Mouse (Mus musculus) midbrain, embryonic 12.5 days (tissue): ENCODE measurements around the gene Herpud1. TPM values are rescaled to one million over a fixed set of nuclear protein-coding genes. Genes with fewer than 3 reads are reported as not detected.
"Not testable (repeated sequence)": the region's sequence is repeated elsewhere in the genome, so short reads cannot be mapped to it uniquely, and the experiment has no call there.

ENCODE experiments used
- ATAC-seq: fragments of 200-750 bp; cut with Nextera tagmentation; 2 replicates; pipeline ENCODE4 v1.8.0; 2017; ENCODE audit warnings: low read depth, moderate TSS enrichment, moderate library complexity; ENCODE audit not compliant: low FRiP score
- H3K27ac ChIP-seq: fragments of 300-500 bp; sonication (generic); replicated peaks from 2 replicates; pipeline ENCODE4 v1.5.1; 2016; ENCODE audit warnings: mild to moderate bottlenecking
- H3K27me3 ChIP-seq: fragments of 300-500 bp; sonication (generic); 2 replicates; pipeline ENCODE4 v1.6.1; 2016; ENCODE audit warnings: mild to moderate bottlenecking
- H3K36me3 ChIP-seq: fragments of 300-500 bp; sonication (generic); 2 replicates; pipeline ENCODE4 v1.6.1; 2016
- H3K4me1 ChIP-seq: fragments of 300-500 bp; sonication (generic); 2 replicates; pipeline ENCODE4 v1.6.1; 2016
- H3K4me2 ChIP-seq: fragments of 300-500 bp; sonication (generic); replicated peaks from 2 replicates; pipeline ENCODE4 v1.6.1; 2016; ENCODE audit warnings: mild to moderate bottlenecking, moderate library complexity
- H3K4me3 ChIP-seq: fragments of 300-500 bp; sonication (generic); 2 replicates; pipeline ENCODE4 v1.5.1; 2016; ENCODE audit warnings: mild to moderate bottlenecking
- H3K9ac ChIP-seq: fragments of 300-500 bp; sonication (generic); replicated peaks from 2 replicates; pipeline ENCODE4 v1.6.1; 2016; ENCODE audit warnings: mild to moderate bottlenecking, moderate library complexity
- H3K9me3 ChIP-seq: fragments of 300-500 bp; sonication (generic); 2 replicates; pipeline ENCODE4 v1.6.1; 2016; ENCODE audit warnings: mild to moderate bottlenecking
- WGBS: fragments of 180-500 bp; shearing (Covaris S2); methylation state at CpG from one replicate; pipeline ENCODE4 v1.1.7; 2016; 5-methylcytosine and 5-hydroxymethylcytosine counted together
- polyA plus RNA-seq: library from polyadenylated mRNA; unstranded; fragments of >200 nt; fragmentation: Nextera tagmentation; extraction: Ambion mirVana; gene quantifications from 2 replicates; pipeline ENCODE4 v1.2.1, GENCODE M21; 2016

Herpud1 gene
- polyA plus RNA-seq, 1 experiment from 2014 or later, result 55.4 TPM

- Histone ChIP-seq H3K4me2 (no peak overlapping the region), H3K27me3 (no peaks in the 10 kb centered on the region)
- ATAC-seq, result no peak
Observed at GRCm38 (mm10) chr8:94392648-94393047, 6.4 kb downstream of the Herpud1 start.

GRCm38 (mm10) chr8:94395851-94396540 lies 9.8 kb downstream of the Herpud1 start:
- no peak overlapping the region for H3K4me2 ChIP-seq
- H3K4me3 ChIP-seq, result no peak overlapping the region
- no peak overlapping the region for H3K27ac ChIP-seq
- H3K36me3 ChIP-seq, result peaks cover 61% of the 10 kb centered on the region
- H3K4me1 ChIP-seq, result no peaks in the 10 kb centered on the region
- ATAC-seq, result no peak
- H3K9ac ChIP-seq, result no peak overlapping the region
- WGBS, result 85% methylated on average over 6 of the region's 6 CpGs
- H3K27me3 ChIP-seq, result no peaks in the 10 kb centered on the region
- no peaks in the 10 kb centered on the region for H3K9me3 ChIP-seq

More at GRCm38 (mm10) chr8:94392648-94393047, 6.4 kb downstream of the Herpud1 start:
- no peak overlapping the region for H3K4me3 ChIP-seq
- peaks cover 9% of the 10 kb centered on the region for H3K4me1 ChIP-seq
- H3K27ac ChIP-seq, result no peak overlapping the region
- H3K9ac ChIP-seq, result no peak overlapping the region
- peaks cover 80% of the 10 kb centered on the region for H3K36me3 ChIP-seq
- no peaks in the 10 kb centered on the region for H3K9me3 ChIP-seq
- WGBS, result 88% methylated on average over 6 of the region's 6 CpGs

DNA sequence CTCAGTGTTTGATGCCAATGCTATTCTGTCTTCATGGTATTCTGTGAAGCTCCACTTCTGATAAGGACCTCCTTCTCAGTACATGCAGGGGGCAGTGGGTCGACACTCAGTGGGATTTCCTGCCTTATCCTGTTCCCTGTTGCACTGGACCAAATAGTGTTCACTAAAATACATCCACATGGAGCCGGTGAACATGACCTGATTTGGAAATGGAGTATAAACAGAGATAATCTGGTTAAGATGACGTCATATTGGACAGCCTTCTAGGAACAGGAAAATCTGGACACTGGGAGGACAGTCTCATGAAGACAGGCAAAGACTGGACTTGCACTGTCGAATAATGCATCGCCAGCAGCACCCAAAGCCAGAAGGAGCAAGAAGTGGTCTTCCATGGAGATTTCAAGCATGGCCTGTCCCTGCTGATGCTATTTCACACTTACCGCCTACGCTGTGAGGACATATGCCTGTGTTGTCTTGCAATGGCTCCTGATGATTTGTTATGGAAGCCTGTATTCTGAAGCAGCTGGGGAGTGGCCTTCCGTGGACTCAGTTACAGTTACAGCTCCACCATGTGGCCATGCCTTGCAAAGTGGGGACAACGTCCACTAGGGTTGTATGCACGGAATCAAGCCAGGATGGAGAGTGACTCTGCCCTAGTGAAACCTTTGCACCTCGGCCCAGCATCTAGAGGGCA lies 10.9 kb downstream of the Herpud1 start:
- Histone ChIP-seq H3K27ac (no peak overlapping the region), H3K9me3 (no peaks in the 10 kb centered on the region), H3K27me3 (no peaks in the 10 kb centered on the region), H3K9ac (no peak overlapping the region), H3K4me3 (no peak overlapping the region), H3K36me3 (peaks cover 50% of the 10 kb centered on the region), H3K4me2 (no peak overlapping the region), H3K4me1 (no peaks in the 10 kb centered on the region)
- ATAC-seq, result no peak
- WGBS, result 63% methylated on average over 11 of the region's 11 CpGs

- Histone ChIP-seq H3K27ac (no peak overlapping the region), H3K4me3 (no peak overlapping the region), H3K36me3 (peaks cover 37% of the 10 kb centered on the region), H3K4me1 (no peaks in the 10 kb centered on the region), H3K9me3 (no peaks in the 10 kb centered on the region), H3K4me2 (no peak overlapping the region), H3K27me3 (no peaks in the 10 kb centered on the region), H3K9ac (no peak overlapping the region)
- 82% methylated on average over 6 of the region's 6 CpGs for WGBS
- no peak for ATAC-seq
Observed at GRCm38 (mm10) chr8:94398587-94398986, 12.3 kb downstream of the Herpud1 start.

DNA sequence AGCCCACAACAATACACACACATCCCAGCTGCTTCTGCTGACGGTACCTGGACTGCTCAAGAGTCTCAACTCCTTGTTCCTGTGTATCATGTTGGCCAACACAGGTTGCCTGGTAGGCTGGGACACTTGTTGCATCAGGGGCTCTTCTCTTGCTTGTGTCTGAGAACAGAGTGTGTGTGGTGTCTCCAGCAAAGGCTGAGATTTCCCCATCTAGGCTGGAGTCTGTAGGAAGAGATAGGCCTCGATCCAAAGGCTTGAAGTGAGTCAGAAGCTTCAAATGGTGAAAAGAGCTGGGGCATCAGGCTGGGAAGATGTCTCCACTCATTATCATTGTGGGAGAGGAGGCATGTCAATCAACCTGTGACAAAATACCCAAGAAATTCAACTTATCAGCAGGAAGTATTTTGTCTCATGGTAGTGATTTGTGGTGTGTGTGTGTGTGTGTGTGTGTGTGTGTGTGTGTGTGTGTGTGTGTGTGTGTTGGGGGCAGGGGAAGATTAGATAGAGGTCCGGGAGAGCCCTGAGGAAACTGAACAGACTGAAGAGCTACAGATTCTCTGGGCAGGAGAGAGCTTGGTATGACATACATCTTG lies 13.2 kb downstream of the Herpud1 start:
- ATAC-seq, result no peak
- H3K4me1 ChIP-seq, result no peaks in the 10 kb centered on the region
- H3K27me3 ChIP-seq, result no peaks in the 10 kb centered on the region
- no peak overlapping the region for H3K4me3 ChIP-seq
- H3K9ac ChIP-seq, result no peak overlapping the region
- H3K4me2 ChIP-seq, result no peak overlapping the region
- WGBS, result 88% methylated on average over 3 of the region's 3 CpGs
- H3K9me3 ChIP-seq, result no peaks in the 10 kb centered on the region
- H3K27ac ChIP-seq, result no peak overlapping the region
- peaks cover 29% of the 10 kb centered on the region for H3K36me3 ChIP-seq

DNA sequence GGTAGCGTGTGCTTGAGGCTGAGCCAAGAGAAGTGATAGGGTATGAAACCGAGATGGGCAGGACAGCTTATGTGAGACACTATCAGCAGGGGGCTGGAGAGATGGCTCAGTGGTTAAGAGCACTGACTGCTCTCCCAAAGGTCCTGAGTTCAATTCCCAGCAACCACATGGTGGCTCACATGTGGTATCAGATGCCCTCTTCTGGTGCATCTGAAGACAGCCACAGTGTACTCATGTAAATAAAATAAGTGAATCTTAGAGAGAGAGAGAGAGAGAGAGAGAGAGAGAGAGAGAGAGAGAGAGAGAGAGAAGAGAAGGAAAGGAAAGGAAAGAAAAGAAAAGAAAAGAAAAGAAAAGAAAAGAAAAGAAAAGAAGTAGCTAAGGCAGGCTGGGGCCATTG lies 13.7 kb downstream of the Herpud1 start:
- WGBS, result 88% methylated on average over 2 of the region's 2 CpGs
- H3K36me3 ChIP-seq, result peaks cover 24% of the 10 kb centered on the region
- ATAC-seq, H3K4me2 ChIP-seq, H3K27ac ChIP-seq, H3K27me3 ChIP-seq, H3K9ac ChIP-seq, H3K4me3 ChIP-seq, H3K4me1 ChIP-seq, H3K9me3 ChIP-seq: not testable (repeated sequence)

DNA sequence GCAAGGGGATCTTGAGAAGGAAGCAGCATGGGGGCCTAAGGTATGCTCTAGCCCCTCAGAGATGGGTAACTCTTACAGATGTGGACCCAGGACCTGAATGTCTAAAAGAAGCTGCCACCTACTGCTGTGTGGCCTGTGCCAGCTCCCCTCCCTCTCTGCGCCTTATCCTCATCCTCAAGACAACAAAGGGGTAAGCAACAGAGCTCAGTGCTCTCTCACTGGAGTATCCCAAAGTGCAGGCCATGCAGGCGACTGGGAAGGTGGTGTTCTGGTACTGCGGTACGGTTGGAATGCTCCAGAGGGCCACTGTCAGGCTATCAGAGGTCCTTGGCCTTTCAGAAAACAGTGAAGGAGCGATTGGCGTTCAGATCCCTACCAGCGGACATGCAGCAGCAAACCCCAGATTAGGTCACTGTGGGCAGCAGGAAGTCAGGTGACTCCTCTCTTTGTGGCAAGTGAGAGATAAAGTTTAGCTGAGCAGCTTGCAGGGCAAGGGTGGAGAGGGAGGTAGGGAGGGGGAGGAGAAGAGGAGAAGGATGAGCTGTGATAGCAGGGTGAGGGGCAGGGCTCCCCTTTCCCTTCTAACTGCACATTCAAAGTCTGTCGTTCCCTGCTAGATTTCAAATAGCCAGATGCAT lies 22.3 kb downstream of the Herpud1 start:
- no peak overlapping the region for H3K4me3 ChIP-seq
- H3K27me3 ChIP-seq, result no peaks in the 10 kb centered on the region
- H3K9ac ChIP-seq, result no peak overlapping the region
- no peak overlapping the region for H3K4me2 ChIP-seq
- ATAC-seq, result no peak
- H3K27ac ChIP-seq, result no peak overlapping the region
- no peaks in the 10 kb centered on the region for H3K4me1 ChIP-seq
- no peaks in the 10 kb centered on the region for H3K36me3 ChIP-seq
- no peaks in the 10 kb centered on the region for H3K9me3 ChIP-seq
- 67% methylated on average over 8 of the region's 8 CpGs for WGBS

DNA sequence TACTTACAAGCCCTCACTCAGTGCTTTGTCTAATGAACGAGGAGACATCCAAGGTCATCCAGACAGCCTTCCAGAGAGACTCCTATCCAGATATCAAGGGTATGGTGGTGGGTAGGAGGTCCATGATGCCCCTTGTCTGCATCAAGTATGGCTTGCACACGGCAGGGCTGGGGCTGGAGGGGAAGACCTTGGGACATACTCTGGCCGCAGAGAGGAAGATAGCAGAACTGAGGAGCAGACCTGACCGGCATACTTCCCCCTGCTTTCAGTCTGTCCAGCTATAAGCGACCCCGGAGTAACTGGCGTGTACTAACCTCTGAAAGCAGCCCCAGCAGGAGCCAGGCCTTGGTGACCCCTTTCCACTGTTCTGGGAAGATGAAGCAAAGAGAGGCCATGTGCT lies 23.3 kb downstream of the Herpud1 start:
- H3K4me3 ChIP-seq, result no peak overlapping the region
- 90% methylated on average over 7 of the region's 7 CpGs for WGBS
- H3K4me2 ChIP-seq, result no peak overlapping the region
- H3K9ac ChIP-seq, result no peak overlapping the region
- H3K36me3 ChIP-seq, result no peaks in the 10 kb centered on the region
- H3K4me1 ChIP-seq, result no peaks in the 10 kb centered on the region
- H3K27ac ChIP-seq, result no peak overlapping the region
- no peak for ATAC-seq
- H3K9me3 ChIP-seq, result no peaks in the 10 kb centered on the region
- H3K27me3 ChIP-seq, result no peaks in the 10 kb centered on the region

- no peak overlapping the region for H3K4me2 ChIP-seq
- no peaks in the 10 kb centered on the region for H3K9me3 ChIP-seq
- WGBS, result 88% methylated on average over 6 of the region's 6 CpGs
- H3K36me3 ChIP-seq, result no peaks in the 10 kb centered on the region
- no peak overlapping the region for H3K27ac ChIP-seq
- H3K4me1 ChIP-seq, result no peaks in the 10 kb centered on the region
- ATAC-seq, result no peak
- no peak overlapping the region for H3K9ac ChIP-seq
- no peaks in the 10 kb centered on the region for H3K27me3 ChIP-seq
- H3K4me3 ChIP-seq, result no peak overlapping the region
Observed at GRCm38 (mm10) chr8:94412518-94412917, 26.3 kb downstream of the Herpud1 start.

- Histone ChIP-seq H3K27me3 (no peaks in the 10 kb centered on the region), H3K4me3 (no peak overlapping the region), H3K9me3 (no peaks in the 10 kb centered on the region), H3K27ac (no peak overlapping the region), H3K4me2 (no peak overlapping the region), H3K36me3 (no peaks in the 10 kb centered on the region), H3K9ac (no peak overlapping the region), H3K4me1 (no peaks in the 10 kb centered on the region)
- WGBS, result 88% methylated on average over 6 of the region's 6 CpGs
- ATAC-seq, result no peak
Observed at GRCm38 (mm10) chr8:94413509-94413908, 27.3 kb downstream of the Herpud1 start.

GRCm38 (mm10) chr8:94415218-94415617 lies 29.0 kb downstream of the Herpud1 start:
- ATAC-seq, result no peak
- H3K4me2 ChIP-seq, result no peak overlapping the region
- H3K9ac ChIP-seq, result no peak overlapping the region
- H3K4me1 ChIP-seq, result no peaks in the 10 kb centered on the region
- WGBS, result 77% methylated on average over 2 of the region's 2 CpGs
- H3K9me3 ChIP-seq, result no peaks in the 10 kb centered on the region
- no peak overlapping the region for H3K4me3 ChIP-seq
- no peak overlapping the region for H3K27ac ChIP-seq
- H3K27me3 ChIP-seq, result no peaks in the 10 kb centered on the region
- H3K36me3 ChIP-seq, result no peaks in the 10 kb centered on the region

- 86% methylated on average over 9 of the region's 9 CpGs for WGBS
- ATAC-seq, result no peak
Observed at GRCm38 (mm10) chr8:94418017-94418416, 31.8 kb downstream of the Herpud1 start.

More at GRCm38 (mm10) chr8:94418017-94418416, 31.8 kb downstream of the Herpud1 start:
- Histone ChIP-seq H3K36me3 (no peaks in the 10 kb centered on the region), H3K27ac (no peak overlapping the region), H3K4me1 (no peaks in the 10 kb centered on the region), H3K9ac (no peak overlapping the region), H3K9me3 (no peaks in the 10 kb centered on the region), H3K27me3 (no peaks in the 10 kb centered on the region), H3K4me2 (no peak overlapping the region), H3K4me3 (no peak overlapping the region)
